Mouse (Mus musculus): ENCODE data around the gene Olfr699. TPM values are rescaled to one million over a fixed set of nuclear protein-coding genes. Genes with fewer than 3 reads are reported as not detected.

Olfr699 gene
- polyA plus RNA-seq, 1 experiment from 2014 or later: not detected

DNA sequence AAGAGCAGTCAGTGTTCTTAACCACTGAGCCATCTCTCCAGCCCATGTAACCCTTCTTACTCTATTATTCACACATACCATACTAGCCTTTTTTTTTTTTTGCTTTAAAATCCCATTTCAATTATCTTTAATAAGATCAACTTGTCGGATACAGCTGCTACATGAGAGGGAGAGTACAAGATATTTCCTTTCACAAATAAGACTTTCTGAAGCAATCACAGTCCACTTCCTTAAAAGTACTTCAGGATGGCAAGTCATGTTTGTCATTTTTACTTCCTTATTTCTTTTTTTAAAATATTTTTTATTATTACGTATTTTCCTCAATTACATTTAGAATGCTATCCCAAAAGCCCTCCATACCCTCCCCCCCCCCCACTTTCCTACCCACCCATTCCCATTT lies 34.2 kb downstream of the Olfr699 start:
- ATAC-seq (no peak), DNase-seq (no peak)
- WGBS (ENCODE audit: insufficient replicate concordance): 51% methylated on average over 2 of the region's 2 CpGs
- TF ChIP-seq CTCF (IDR thresholded peaks at IDR 0.05; ENCODE audit: low read depth): no peak
- no peak for TF ChIP-seq EP300 (IDR thresholded peaks at IDR 0.05; ENCODE audit: low read depth)
- H3K4me3 ChIP-seq (ENCODE audit: low read depth, low read length): no peak overlapping the region
- H3K9me3 ChIP-seq (ENCODE audit: low read length): no peaks in the 10 kb centered on the region
- no peaks in the 10 kb centered on the region for H3K4me1 ChIP-seq (ENCODE audit: insufficient read depth)
- H3K27ac ChIP-seq (ENCODE audit: low read depth): no peak overlapping the region
- H3K27me3 ChIP-seq (ENCODE audit: insufficient read depth, low read length): no peaks in the 10 kb centered on the region
- no peak overlapping the region for H3K9ac ChIP-seq (replicated peaks)
- H3K4me2 ChIP-seq (ENCODE audit: low read depth, low read length): no peak overlapping the region
- H3K36me3 ChIP-seq (replicated peaks; ENCODE audit: insufficient read depth, low read length): no peaks in the 10 kb centered on the region

DNA sequence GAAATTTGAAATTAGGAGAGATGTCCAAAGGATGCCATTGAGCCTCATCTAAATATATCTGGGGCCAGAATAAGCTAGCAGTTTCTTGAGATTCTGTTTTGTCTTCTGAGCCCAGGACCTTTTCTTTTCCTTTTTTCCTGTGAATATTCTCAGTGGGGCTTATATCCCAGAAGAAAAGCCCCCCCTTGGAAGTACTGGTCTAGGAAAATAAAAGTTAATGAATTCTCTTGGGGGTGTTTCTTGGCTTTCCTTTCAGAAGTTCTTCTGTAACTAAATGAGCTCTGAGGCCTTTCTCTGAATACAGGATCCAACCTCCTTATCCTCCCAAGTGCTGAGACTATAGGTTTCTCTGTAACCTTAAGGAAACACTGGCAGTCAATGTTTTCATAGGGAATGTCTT lies 37.7 kb downstream of the Olfr699 start, which contains the start of gene Olfr698:
Gene Olfr698 (minus strand): TSS at position 101 of the 400 bp plus-strand sequence.
- H3K27me3 ChIP-seq (ENCODE audit: insufficient read depth, low read length): no peaks in the 10 kb centered on the region
- TF ChIP-seq CTCF (IDR thresholded peaks at IDR 0.05; ENCODE audit: low read depth) (no peak), EP300 (IDR thresholded peaks at IDR 0.05; ENCODE audit: low read depth) (no peak)
- no peak within 1 kb of the TSS for H3K4me3 ChIP-seq (ENCODE audit: low read depth, low read length)
- H3K9ac ChIP-seq (replicated peaks): no peak within 1 kb of the TSS
- H3K4me1 ChIP-seq (ENCODE audit: insufficient read depth): no peaks in the 10 kb centered on the region
- DNase-seq (no peak), ATAC-seq (no peak)
- no peaks in the 10 kb centered on the region for H3K9me3 ChIP-seq (ENCODE audit: low read length)
- no peak within 1 kb of the TSS for H3K27ac ChIP-seq (ENCODE audit: low read depth)
- no peaks in the 10 kb centered on the region for H3K36me3 ChIP-seq (replicated peaks; ENCODE audit: insufficient read depth, low read length)
- H3K4me2 ChIP-seq (ENCODE audit: low read depth, low read length): no peak within 1 kb of the TSS

DNA sequence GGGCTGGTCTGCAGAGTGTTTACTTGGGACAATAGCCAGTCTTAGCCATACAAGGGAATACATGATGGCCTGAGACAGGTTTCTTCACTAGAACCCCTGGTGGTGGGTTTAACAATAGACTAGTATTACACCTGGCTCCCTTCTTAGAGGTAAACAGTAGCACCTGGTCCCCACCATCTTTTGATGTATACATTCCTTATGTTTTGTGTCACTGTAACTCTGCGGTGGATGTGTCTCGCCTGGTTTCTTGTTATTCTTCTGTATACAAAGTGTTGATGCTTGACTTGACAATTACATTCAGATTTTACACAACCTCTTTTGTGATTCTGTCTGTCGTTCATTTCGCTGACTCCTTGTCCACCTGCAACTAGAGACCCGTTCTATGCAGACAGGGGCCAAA lies 47.2 kb downstream of the Olfr699 start:
- Histone ChIP-seq H3K4me3 (ENCODE audit: low read depth, low read length) (no peak overlapping the region), H3K27ac (ENCODE audit: low read depth) (no peak overlapping the region), H3K27me3 (ENCODE audit: insufficient read depth, low read length) (no peaks in the 10 kb centered on the region), H3K4me1 (ENCODE audit: insufficient read depth) (no peaks in the 10 kb centered on the region), H3K4me2 (ENCODE audit: low read depth, low read length) (no peak overlapping the region), H3K9ac (replicated peaks) (no peak overlapping the region), H3K36me3 (replicated peaks; ENCODE audit: insufficient read depth, low read length) (no peaks in the 10 kb centered on the region), H3K9me3 (ENCODE audit: low read length) (no peaks in the 10 kb centered on the region)
- TF ChIP-seq EP300 (IDR thresholded peaks at IDR 0.05; ENCODE audit: low read depth): no peak
- ATAC-seq (no peak), DNase-seq (no peak)
- WGBS (ENCODE audit: insufficient replicate concordance): 80% methylated on average over 5 of the region's 5 CpGs

DNA sequence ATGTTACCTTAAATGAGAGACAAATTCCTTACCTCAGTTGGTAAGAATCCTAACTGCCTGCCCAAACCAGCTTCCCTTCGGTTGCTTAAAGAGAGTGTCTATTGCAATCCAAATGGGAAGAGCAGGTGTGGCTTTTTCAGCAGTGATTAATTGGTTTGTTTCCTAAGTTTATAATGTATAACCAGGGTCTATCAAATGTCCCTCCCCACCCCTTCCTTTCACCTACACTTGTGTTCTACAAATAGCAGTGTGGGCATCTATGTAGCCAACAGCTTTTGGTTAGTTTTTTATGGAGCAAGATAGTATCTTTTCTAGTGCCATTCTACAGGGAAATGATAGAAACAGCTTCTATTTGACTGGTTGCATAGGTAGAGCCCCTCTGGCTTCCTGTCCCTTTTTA lies 50.7 kb downstream of the Olfr699 start, which contains the start of gene Olfr697:
Gene Olfr697 (minus strand): TSS at position 101 of the 400 bp plus-strand sequence.
- 68% methylated on average over 1 of the region's 1 CpGs for WGBS (ENCODE audit: insufficient replicate concordance)
- Histone ChIP-seq H3K36me3 (replicated peaks; ENCODE audit: insufficient read depth, low read length) (no peaks in the 10 kb centered on the region), H3K9me3 (ENCODE audit: low read length) (no peaks in the 10 kb centered on the region), H3K27me3 (ENCODE audit: insufficient read depth, low read length) (no peaks in the 10 kb centered on the region), H3K27ac (ENCODE audit: low read depth) (no peak within 1 kb of the TSS), H3K4me2 (ENCODE audit: low read depth, low read length) (no peak within 1 kb of the TSS), H3K9ac (replicated peaks) (no peak within 1 kb of the TSS), H3K4me1 (ENCODE audit: insufficient read depth) (no peaks in the 10 kb centered on the region), H3K4me3 (ENCODE audit: low read depth, low read length) (no peak within 1 kb of the TSS)
- TF ChIP-seq EP300 (IDR thresholded peaks at IDR 0.05; ENCODE audit: low read depth) (no peak), CTCF (IDR thresholded peaks at IDR 0.05; ENCODE audit: low read depth) (no peak)
- ATAC-seq (no peak), DNase-seq (no peak)

Other genes starting within 250 kb of the Olfr699 start
- gene Olfr693, start 112.6 kb downstream of the Olfr699 start, polyA plus RNA-seq (2015; fragmentation: Nextera tagmentation; extraction: Ambion mirVana): not detected in 2 replicates
- not detected in 2 replicates for gene Olfr694, start 101.4 kb downstream of the Olfr699 start, polyA plus RNA-seq (2015; fragmentation: Nextera tagmentation; extraction: Ambion mirVana)
- not detected in 2 replicates for gene Olfr695, start 76.8 kb downstream of the Olfr699 start, polyA plus RNA-seq (2015; fragmentation: Nextera tagmentation; extraction: Ambion mirVana)
- gene Olfr697, start 50.8 kb downstream of the Olfr699 start, polyA plus RNA-seq (2015; fragmentation: Nextera tagmentation; extraction: Ambion mirVana): not detected in 2 replicates
- gene Olfr698, start 37.8 kb downstream of the Olfr699 start, polyA plus RNA-seq (2015; fragmentation: Nextera tagmentation; extraction: Ambion mirVana): not detected in 2 replicates
- gene Olfr700, start 15.6 kb upstream of the Olfr699 start, polyA plus RNA-seq (2015; fragmentation: Nextera tagmentation; extraction: Ambion mirVana): not detected in 2 replicates
- gene Olfr701, start 20.9 kb upstream of the Olfr699 start, polyA plus RNA-seq (2015; fragmentation: Nextera tagmentation; extraction: Ambion mirVana): not detected in 2 replicates
- not detected in 2 replicates for gene Olfr702, start 40.7 kb upstream of the Olfr699 start, polyA plus RNA-seq (2015; fragmentation: Nextera tagmentation; extraction: Ambion mirVana)
- not detected in 2 replicates for gene Olfr703, start 50.2 kb upstream of the Olfr699 start, polyA plus RNA-seq (2015; fragmentation: Nextera tagmentation; extraction: Ambion mirVana)
- not detected in 2 replicates for gene Olfr704, start 70.0 kb upstream of the Olfr699 start, polyA plus RNA-seq (2015; fragmentation: Nextera tagmentation; extraction: Ambion mirVana)
- not detected in 2 replicates for gene Olfr705, start 83.7 kb upstream of the Olfr699 start, polyA plus RNA-seq (2015; fragmentation: Nextera tagmentation; extraction: Ambion mirVana)
- not detected in 2 replicates for gene Olfr706, start 95.0 kb upstream of the Olfr699 start, polyA plus RNA-seq (2015; fragmentation: Nextera tagmentation; extraction: Ambion mirVana)
- gene Olfr707, start 108.0 kb upstream of the Olfr699 start, polyA plus RNA-seq (2015; fragmentation: Nextera tagmentation; extraction: Ambion mirVana): not detected in 2 replicates
- gene Olfr1532-ps1, start 114.8 kb upstream of the Olfr699 start, polyA plus RNA-seq (2015; fragmentation: Nextera tagmentation; extraction: Ambion mirVana): not detected in 2 replicates
- not detected in 2 replicates for gene Olfr709-ps1, start 139.0 kb upstream of the Olfr699 start, polyA plus RNA-seq (2015; fragmentation: Nextera tagmentation; extraction: Ambion mirVana)
- gene Olfr710, start 155.1 kb upstream of the Olfr699 start, polyA plus RNA-seq (2015; fragmentation: Nextera tagmentation; extraction: Ambion mirVana): not detected in 2 replicates
- gene Olfr6, start 170.7 kb upstream of the Olfr699 start, polyA plus RNA-seq (2015; fragmentation: Nextera tagmentation; extraction: Ambion mirVana): not detected in 2 replicates
- gene Olfr711, start 182.3 kb upstream of the Olfr699 start, polyA plus RNA-seq (2015; fragmentation: Nextera tagmentation; extraction: Ambion mirVana): not detected in 2 replicates
- gene Olfr2, start 212.9 kb upstream of the Olfr699 start, polyA plus RNA-seq (2015; fragmentation: Nextera tagmentation; extraction: Ambion mirVana): not detected in 2 replicates
- gene Olfr713, start 238.0 kb upstream of the Olfr699 start, polyA plus RNA-seq (2015; fragmentation: Nextera tagmentation; extraction: Ambion mirVana): not detected in 2 replicates

All from liver, postnatal 0 days (tissue).